Mouse (Mus musculus): Measurements from ENCODE around the gene Dnajc4. TPM values are rescaled to one million over a fixed set of nuclear protein-coding genes. Genes with fewer than 3 reads are reported as not detected.
"Not testable (repeated sequence)": the region's sequence is repeated elsewhere in the genome, so short reads cannot be mapped to it uniquely, and the experiment has no call there.

The Dnajc4 gene
- total RNA-seq, 2 experiments from 2014 or later = 21.9 to 22.9 TPM

DNA sequence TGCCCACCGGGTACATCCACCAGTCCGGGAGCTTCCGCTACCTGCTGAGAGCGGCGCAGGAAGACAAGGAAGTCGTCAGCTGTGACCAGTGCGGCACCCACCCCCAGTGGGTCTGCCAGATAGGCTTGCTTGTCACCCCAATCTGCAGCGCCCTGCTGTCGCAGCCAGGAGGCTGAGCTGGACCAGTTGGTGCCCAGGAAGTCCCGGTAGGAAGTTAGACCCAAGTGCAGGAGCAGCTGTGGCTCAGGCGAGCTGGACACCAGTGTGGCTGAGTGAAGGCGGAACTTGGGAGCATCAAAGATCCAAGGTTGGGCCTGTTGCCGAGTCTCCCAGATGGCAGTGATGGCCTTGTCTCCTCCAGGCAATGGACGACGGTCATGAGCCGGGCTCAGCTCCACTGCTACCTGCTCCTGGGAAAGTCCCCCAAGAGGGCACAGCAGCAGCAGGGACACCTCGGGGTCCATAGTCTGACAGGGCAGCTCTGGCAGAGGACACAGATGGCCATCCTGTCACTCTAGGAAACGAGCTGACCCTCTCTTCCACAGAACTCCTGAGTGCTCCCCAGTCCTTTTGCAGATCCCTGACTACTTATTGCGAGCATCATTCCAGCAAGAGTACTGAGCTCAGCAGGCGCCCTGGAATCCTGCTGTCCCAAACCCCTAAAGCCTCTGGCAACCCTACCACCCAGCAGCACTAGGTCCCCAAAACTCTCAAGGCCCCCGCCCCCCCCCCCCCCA lies 3.1 kb upstream of the Dnajc4 start:
- DNase-seq = no peak

GRCm38 (mm10) chr19:6994489-6994888 lies 2.1 kb upstream of the Dnajc4 start:
- DNase-seq = no peak

DNA sequence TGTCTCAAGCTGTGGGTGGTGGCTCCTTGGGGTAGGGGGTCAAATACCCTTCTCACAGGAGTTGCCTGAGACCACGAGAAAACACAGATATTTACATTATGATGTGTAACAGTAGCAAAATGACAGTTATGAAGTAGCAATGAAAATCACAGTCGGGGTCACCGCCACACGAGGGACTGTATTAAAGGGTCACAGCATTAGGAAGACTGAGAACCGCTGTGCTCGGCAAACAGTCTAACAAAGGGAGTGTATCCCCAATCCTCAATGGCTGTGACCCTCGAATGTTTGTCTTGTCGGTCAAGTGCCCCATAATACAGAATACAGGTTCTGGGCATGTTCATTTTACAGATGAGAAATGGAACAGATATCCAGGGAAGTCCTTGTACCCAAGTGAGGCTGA lies 1.6 kb upstream of the Dnajc4 start:
- DNase-seq = no peak

DNA sequence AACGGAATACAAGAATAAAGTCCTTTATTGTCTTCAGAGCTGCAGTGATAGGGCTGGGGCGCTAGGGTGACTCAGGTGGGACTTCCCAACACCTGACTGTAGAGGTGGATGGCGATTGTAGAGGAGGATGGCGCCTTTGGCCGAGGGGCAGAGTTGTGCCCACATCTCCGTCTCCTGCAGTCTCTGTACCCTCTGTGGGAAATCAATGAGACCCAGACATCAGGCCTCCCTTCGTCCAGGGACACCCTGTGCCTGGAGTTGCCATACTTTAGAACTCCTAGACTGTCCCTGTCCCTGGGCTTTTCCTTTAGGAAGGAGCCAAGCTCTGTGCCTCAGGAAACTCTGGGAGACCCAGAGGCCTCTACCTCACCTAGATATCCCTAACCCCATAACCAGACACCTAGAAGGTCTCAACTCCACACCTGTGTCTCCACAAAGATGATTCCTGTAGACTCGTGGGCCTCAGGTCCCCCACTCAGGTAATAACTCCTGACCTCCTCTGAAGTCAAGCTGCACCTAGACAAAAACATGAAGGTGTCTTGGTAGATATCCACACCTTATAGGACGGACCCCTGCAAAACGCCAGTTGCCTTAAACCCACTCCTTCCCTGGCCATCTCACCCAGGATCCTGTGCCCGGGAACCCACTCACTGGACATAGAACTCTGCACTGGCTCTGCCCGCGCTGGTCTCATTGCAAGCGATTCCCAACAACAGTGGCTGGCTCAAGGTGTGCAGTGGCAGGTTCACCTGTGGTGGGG lies 819 bp upstream of the Dnajc4 start:
- DNase-seq = no peak

GRCm38 (mm10) chr19:6991166-6991565 lies 1.2 kb downstream of the Dnajc4 start:
- not testable (repeated sequence) for DNase-seq

GRCm38 (mm10) chr19:6990712-6991111 lies 1.7 kb downstream of the Dnajc4 start:
- DNase-seq = no peak

GRCm38 (mm10) chr19:6989251-6989650 lies 3.1 kb downstream of the Dnajc4 start:
- no peak for DNase-seq

DNA sequence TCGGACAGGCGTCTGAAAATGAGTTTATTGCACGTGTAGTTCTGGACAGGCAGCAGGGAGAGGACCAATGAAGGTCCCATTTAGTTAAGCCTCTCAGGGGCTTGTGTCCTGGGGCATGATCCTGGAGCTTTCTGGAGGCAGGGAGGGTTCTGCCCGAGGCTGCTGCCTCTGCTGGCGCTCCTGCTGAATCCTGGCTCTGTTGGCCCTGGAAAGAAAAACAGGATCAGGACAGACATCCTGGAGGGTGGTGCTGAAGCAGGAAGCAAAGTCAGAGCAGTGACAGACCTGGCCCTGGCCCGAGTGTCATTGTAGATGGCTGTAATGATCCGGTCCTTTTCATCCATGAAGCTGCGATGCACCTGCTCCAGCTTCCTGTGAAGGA lies 4.5 kb downstream of the Dnajc4 start:
- no peak for DNase-seq

DNA sequence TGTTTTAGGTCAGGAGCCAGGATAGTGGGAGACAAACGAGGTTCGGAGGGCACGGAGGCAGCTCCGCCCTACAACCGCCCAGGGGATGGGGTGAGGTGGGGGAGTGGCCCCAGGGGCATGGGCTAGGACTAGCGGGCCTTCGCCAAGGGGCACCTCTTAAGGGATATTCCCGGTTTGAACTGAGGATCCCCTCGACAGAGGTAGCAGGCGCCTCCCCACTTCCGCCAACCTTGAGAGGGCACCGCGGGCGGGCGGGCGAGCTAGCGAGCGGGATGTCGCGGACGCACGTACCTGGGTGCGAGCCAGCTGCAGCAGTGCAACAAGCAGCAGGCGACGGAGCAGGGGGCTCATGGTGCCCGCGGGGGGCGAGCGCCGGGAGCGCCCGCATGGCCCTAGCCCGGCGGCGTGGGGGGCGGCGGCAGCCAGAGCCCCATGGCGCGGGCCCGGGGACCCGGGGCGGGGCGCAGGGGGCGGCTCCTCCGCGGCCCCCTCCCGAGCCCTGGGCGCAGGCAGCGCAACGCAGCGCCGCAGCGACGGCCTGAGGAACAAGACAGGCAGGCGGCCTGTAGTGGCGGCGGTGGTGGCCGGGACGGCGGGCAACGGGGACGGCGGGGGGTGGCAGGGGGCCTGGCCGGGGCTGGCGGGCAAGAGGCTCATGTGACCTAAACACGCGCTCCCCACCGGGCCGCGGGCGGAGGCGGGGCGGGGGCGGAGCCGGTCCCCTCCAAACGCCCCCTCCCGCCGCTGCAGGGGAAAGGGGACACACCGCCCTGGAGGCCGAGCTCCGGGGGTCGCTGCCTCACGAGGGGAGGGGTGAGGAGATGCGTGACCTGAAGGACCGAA lies 5.1 kb downstream of the Dnajc4 start, which contains the start of gene Vegfb:
Vegfb (minus strand) TSS at position 591 of the 843 bp plus-strand sequence.
- peak; percentile 62 to 65 for DNase-seq

GRCm38 (mm10) chr19:6985951-6986708 lies 6.2 kb downstream of the Dnajc4 start:
- DNase-seq = no peak

DNA sequence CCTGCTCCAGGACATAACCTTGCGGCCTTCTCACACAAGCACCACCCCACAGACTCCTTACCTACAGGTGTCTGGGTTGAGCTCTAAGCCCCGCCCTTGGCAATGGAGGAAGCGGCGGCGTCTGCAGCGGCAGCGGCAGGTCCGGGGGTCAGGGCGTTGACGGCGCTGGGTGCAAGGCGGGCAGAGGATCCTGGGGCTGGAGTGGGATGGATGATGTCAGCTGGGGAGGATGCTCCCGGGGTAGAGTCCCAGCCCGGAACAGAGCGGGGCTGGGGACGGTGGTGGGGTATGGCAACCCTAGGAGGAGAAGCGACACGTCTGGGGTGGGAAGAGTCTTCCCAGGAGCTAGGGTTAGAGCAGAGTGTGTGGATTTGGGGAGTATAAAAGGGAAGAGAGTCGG lies 7.1 kb downstream of the Dnajc4 start:
- no peak for DNase-seq

DNA sequence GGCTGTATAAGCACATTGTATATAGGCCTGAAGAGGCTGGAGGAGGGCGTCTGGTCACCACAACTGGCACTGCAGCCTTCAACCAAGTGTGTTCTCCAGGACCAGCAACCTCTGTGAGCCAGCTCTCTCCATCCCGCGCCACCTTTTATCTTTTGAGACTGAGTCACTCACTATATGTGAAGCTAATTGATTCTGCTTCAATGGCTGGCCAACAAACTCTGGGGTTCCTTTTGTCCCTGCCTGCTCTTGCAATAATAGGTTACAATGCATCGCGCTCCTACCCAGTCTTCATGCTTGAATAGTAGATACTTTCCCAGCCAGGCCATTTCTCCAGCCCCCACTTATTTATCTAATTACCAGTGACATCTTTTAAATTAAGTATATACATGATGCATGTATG lies 8.8 kb downstream of the Dnajc4 start:
- no peak for DNase-seq

GRCm38 (mm10) chr19:6981465-6981864 lies 10.9 kb downstream of the Dnajc4 start:
- no peak for DNase-seq

GRCm38 (mm10) chr19:6980381-6981093 lies 11.8 kb downstream of the Dnajc4 start, which contains the start of gene Fkbp2:
Fkbp2 (minus strand) TSS chr19:6980501.
- peak; percentile 99 for DNase-seq

DNA sequence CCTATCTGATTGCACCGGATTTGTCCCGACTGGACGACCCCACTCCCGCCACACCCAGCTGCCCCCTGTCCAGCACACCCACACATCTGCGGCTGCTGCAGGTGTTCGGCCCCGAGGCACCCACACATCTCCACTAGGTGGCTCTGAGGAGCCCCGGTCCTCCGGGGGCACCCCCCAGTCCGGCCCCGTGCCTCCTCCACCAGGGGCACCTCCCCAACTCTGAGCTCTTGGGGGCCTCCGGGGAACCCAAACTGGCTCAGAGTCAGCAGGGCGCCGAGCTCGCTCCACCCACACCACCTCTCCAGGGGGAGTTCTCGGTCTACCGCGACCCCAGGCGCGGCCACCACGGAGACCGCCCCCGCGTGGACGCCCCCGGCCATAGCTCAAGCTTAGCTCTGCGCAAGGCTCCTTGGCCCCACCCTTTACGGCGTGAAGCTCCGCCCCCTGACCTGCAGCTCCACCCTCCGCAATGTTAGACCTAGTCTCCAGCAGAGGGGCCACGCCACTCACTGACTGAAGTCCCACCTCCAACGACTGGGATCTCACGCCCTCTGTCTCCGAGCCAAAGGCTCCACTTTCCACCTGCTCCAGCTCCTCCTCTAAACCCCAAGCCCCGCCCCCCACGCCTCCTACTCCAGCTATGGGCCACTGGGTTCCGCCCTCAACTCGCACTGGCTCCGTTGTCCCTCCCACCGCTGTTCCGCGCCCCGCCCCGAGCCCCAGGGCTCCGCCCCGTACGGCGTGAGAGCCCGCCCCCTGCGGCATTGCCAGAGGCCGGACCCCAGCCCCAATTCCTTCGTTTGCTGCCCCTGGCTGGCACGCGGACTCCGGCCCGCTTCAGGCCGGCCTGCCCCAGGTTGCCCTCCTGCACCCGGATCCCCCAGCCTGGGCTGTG lies 12.6 kb downstream of the Dnajc4 start:
- DNase-seq = peak; percentile 99 to 100

- peak in 1 of 2 experiments; percentile 45 for DNase-seq
Observed at GRCm38 (mm10) chr19:6979001-6979479, 13.3 kb downstream of the Dnajc4 start.

DNA sequence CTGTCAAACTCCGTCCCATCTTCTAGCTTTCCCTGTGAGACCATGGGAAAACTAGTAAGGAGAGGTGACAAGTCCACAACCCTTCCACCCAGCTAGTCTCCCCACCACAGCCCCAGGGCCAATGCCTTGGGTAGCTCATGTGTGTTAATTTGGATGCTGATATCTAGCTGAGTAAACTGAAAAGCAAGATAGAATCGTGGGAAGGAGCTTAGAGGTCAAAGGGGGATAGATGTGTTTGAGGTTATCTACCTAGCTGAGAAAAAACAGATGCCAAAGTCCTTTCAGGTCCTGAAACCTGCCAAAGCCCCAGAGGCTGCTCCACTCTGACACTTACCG lies 13.8 kb downstream of the Dnajc4 start:
- DNase-seq = no peak

DNA sequence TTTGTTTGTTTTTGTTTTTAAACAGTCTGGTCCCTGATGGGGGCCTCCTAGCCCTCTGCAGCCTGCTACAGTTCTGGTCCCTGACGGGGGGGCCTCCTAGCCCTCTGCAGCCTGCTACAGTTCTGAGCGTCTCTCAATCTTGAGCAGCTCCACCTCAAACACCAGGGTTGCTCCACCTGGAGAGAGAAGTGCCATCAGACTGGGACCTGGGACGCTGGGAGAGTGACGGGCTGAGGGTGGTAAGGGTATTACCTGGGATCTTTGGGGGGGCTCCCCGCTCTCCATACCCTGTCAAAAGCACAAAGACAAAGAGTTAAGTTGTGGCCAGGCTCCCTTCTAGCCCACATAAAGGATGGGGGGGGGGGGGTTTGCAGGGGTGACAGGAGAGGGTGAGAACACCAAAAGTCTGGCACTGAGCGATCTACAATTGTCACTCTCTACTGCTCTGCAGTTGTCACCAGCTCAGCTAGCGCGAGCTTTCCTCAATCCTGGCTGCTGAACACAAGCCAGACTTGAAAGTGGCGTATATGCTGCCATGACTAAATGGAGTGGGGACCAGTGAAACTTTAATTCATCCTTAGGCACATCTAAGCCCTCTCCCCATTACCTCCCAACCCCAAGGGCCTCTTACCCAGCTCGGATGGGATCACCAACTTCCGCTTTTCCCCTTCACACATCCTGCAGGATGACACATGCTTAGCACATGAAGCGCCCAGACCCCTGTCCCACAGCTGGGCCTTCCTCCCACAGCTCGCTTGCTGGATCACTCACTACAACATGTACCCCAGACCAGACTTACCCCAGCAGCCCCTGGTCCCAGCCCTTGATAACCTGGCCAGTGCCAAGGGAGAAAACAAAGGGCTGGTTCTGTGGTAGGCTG lies 14.4 kb downstream of the Dnajc4 start:
- no peak for DNase-seq
